Mouse (Mus musculus) hematopoietic stem cell, adult 5-6 weeks (primary cell): ENCODE data around the gene Sh3kbp1. TPM values are rescaled to one million over a fixed set of nuclear protein-coding genes. Genes with fewer than 3 reads are reported as not detected.

ENCODE experiments used
- ATAC-seq, 2 experiments: fragments of 125-278 bp in 1 of 2; replicated peaks in 1 of 2; 2 replicates each; pipeline ENCODE4 v1.8.0; 2016 to 2017; ENCODE audit warnings: inconsistent platforms in 2 of 2, mild to moderate bottlenecking in 2 of 2, moderate number of reproducible peaks in 2 of 2, low read depth in 1 of 2, moderate TSS enrichment in 1 of 2; ENCODE audit not compliant: low FRiP score in 2 of 2, poor library complexity in 2 of 2, severe bottlenecking in 2 of 2, insufficient read depth in 1 of 2, low TSS enrichment in 1 of 2
- total RNA-seq: library from RNA; stranded (forward); fragments of 172-1452, 232-1000 nt; gene quantifications from 2 replicates; pipeline ENCODE4 v1.2.3, GENCODE M21; 2017

Gene Sh3kbp1
- total RNA-seq, 1 experiment from 2014 or later = 110 TPM

GRCm38 (mm10) chrX:159924759-159925158 is 297.7 kb downstream of the Sh3kbp1 start:
- peak; percentile 89 to 91 for ATAC-seq

GRCm38 (mm10) chrX:159928165-159928564 is 301.1 kb downstream of the Sh3kbp1 start:
- no peak for ATAC-seq

- ATAC-seq = no peak
Measured at GRCm38 (mm10) chrX:159928834-159929233, 301.8 kb downstream of the Sh3kbp1 start.

GRCm38 (mm10) chrX:159932027-159932426 is 305.0 kb downstream of the Sh3kbp1 start:
- ATAC-seq = no peak

GRCm38 (mm10) chrX:159942569-159942968 is 315.5 kb downstream of the Sh3kbp1 start:
- no peak for ATAC-seq

- ATAC-seq = no peak
Measured at GRCm38 (mm10) chrX:159943586-159943985, 316.5 kb downstream of the Sh3kbp1 start.

GRCm38 (mm10) chrX:159953546-159954429 is 326.7 kb downstream of the Sh3kbp1 start:
- ATAC-seq = no peak

- ATAC-seq = no peak
Measured at GRCm38 (mm10) chrX:159954430-159954779, 327.3 kb downstream of the Sh3kbp1 start.

GRCm38 (mm10) chrX:159955433-159955832 is 328.4 kb downstream of the Sh3kbp1 start:
- no peak for ATAC-seq

- ATAC-seq = no peak
Measured at GRCm38 (mm10) chrX:159961385-159961784, 334.3 kb downstream of the Sh3kbp1 start.

- peak; percentile 39 to 65; a peak in 3 of 4 replicates for ATAC-seq
Measured at GRCm38 (mm10) chrX:159963273-159963672, 336.2 kb downstream of the Sh3kbp1 start.

GRCm38 (mm10) chrX:159963925-159964324 is 336.9 kb downstream of the Sh3kbp1 start:
- no peak for ATAC-seq

GRCm38 (mm10) chrX:159969025-159969424 is 342.0 kb downstream of the Sh3kbp1 start:
- no peak for ATAC-seq

- ATAC-seq = no peak
Measured at GRCm38 (mm10) chrX:159971091-159971779, 344.2 kb downstream of the Sh3kbp1 start.

- ATAC-seq = peak; percentile 22 to 56; a peak in 1 of 4 replicates
Measured at GRCm38 (mm10) chrX:159973730-159974129, 346.7 kb downstream of the Sh3kbp1 start.

GRCm38 (mm10) chrX:159976243-159976642 is 349.2 kb downstream of the Sh3kbp1 start:
- ATAC-seq = no peak

- ATAC-seq = peak; percentile 73 to 82
Measured at GRCm38 (mm10) chrX:159988002-159988960, 361.2 kb downstream of the Sh3kbp1 start, which contains the start of gene Map3k15. TSS of gene Map3k15 (plus strand) at chrX:159988433.
